Mouse (Mus musculus): ENCODE results near the gene Lclat1. TPM values are rescaled to one million over a fixed set of nuclear protein-coding genes. Genes with fewer than 3 reads are reported as not detected.
A peak's percentile ranks its signal among the peaks of the same experiment; 100 is the strongest.

Lclat1 gene
- polyA plus RNA-seq, 1 experiment from 2014 or later: 24.3 TPM

- Histone ChIP-seq H3K4me2 (replicated peaks; ENCODE audit: low read depth) (no peak overlapping the region), H3K9ac (ENCODE audit: low read depth, low read length) (no peak overlapping the region), H3K4me3 (ENCODE audit: low read depth, low read length) (no peak overlapping the region), H3K27ac (ENCODE audit: low read depth, low read length) (no peak overlapping the region), H3K4me1 (replicated peaks; ENCODE audit: control insufficient read depth, insufficient read depth, low read length) (no peaks in the 10 kb centered on the region; the same call in 1 of the 2 replicates), H3K36me3 (ENCODE audit: control insufficient read depth, insufficient read depth) (peaks cover 13% of the 10 kb centered on the region), H3K27me3 (replicated peaks; ENCODE audit: control insufficient read depth, insufficient read depth, low read length) (no peaks in the 10 kb centered on the region), H3K9me3 (ENCODE audit: control insufficient read depth) (no peaks in the 10 kb centered on the region)
- TF ChIP-seq CTCF (IDR thresholded peaks at IDR 0.05; ENCODE audit: low read depth): no peak
- no peak for ATAC-seq
- 75% methylated on average over 15 of the region's 15 CpGs for WGBS
Observed at GRCm38 (mm10) chr17:73162445-73163208, 54.8 kb downstream of the Lclat1 start.

GRCm38 (mm10) chr17:73163597-73163996, 55.8 kb downstream of the Lclat1 start:
- WGBS: 29% methylated on average over 3 of the region's 3 CpGs

GRCm38 (mm10) chr17:73164121-73164520, 56.3 kb downstream of the Lclat1 start:
- H3K9ac ChIP-seq (ENCODE audit: low read depth, low read length): no peak overlapping the region
- TF ChIP-seq CTCF (IDR thresholded peaks at IDR 0.05; ENCODE audit: low read depth): no peak
- no peak overlapping the region for H3K27ac ChIP-seq (ENCODE audit: low read depth, low read length)
- H3K4me3 ChIP-seq (ENCODE audit: low read depth, low read length): no peak overlapping the region
- ATAC-seq: no peak
- WGBS: 86% methylated on average over 2 of the region's 2 CpGs
- H3K9me3 ChIP-seq (ENCODE audit: control insufficient read depth): no peaks in the 10 kb centered on the region
- no peaks in the 10 kb centered on the region for H3K27me3 ChIP-seq (replicated peaks; ENCODE audit: control insufficient read depth, insufficient read depth, low read length)
- H3K4me1 ChIP-seq (replicated peaks; ENCODE audit: control insufficient read depth, insufficient read depth, low read length): no peaks in the 10 kb centered on the region; the same call in 1 of the 2 replicates
- peaks cover 13% of the 10 kb centered on the region for H3K36me3 ChIP-seq (ENCODE audit: control insufficient read depth, insufficient read depth)
- no peak overlapping the region for H3K4me2 ChIP-seq (replicated peaks; ENCODE audit: low read depth)

More at GRCm38 (mm10) chr17:73163597-73163996, 55.8 kb downstream of the Lclat1 start:
- no peak overlapping the region for H3K4me2 ChIP-seq (replicated peaks; ENCODE audit: low read depth)
- H3K27me3 ChIP-seq (replicated peaks; ENCODE audit: control insufficient read depth, insufficient read depth, low read length): no peaks in the 10 kb centered on the region
- no peak overlapping the region for H3K4me3 ChIP-seq (ENCODE audit: low read depth, low read length)
- no peaks in the 10 kb centered on the region; the same call in 1 of the 2 replicates for H3K4me1 ChIP-seq (replicated peaks; ENCODE audit: control insufficient read depth, insufficient read depth, low read length)
- no peaks in the 10 kb centered on the region for H3K9me3 ChIP-seq (ENCODE audit: control insufficient read depth)
- peaks cover 13% of the 10 kb centered on the region for H3K36me3 ChIP-seq (ENCODE audit: control insufficient read depth, insufficient read depth)
- TF ChIP-seq CTCF (IDR thresholded peaks at IDR 0.05; ENCODE audit: low read depth): no peak
- H3K27ac ChIP-seq (ENCODE audit: low read depth, low read length): no peak overlapping the region
- ATAC-seq: no peak
- no peak overlapping the region for H3K9ac ChIP-seq (ENCODE audit: low read depth, low read length)

GRCm38 (mm10) chr17:73169461-73169860, 61.7 kb downstream of the Lclat1 start:
- no peak overlapping the region for H3K4me2 ChIP-seq (replicated peaks; ENCODE audit: low read depth)
- no peak overlapping the region for H3K9ac ChIP-seq (ENCODE audit: low read depth, low read length)
- H3K36me3 ChIP-seq (ENCODE audit: control insufficient read depth, insufficient read depth): peaks cover 18% of the 10 kb centered on the region
- no peaks in the 10 kb centered on the region for H3K27me3 ChIP-seq (replicated peaks; ENCODE audit: control insufficient read depth, insufficient read depth, low read length)
- 95% methylated on average over 7 of the region's 7 CpGs for WGBS
- no peaks in the 10 kb centered on the region for H3K9me3 ChIP-seq (ENCODE audit: control insufficient read depth)
- H3K4me1 ChIP-seq (replicated peaks; ENCODE audit: control insufficient read depth, insufficient read depth, low read length): no peaks in the 10 kb centered on the region
- no peak overlapping the region for H3K27ac ChIP-seq (ENCODE audit: low read depth, low read length)
- H3K4me3 ChIP-seq (ENCODE audit: low read depth, low read length): no peak overlapping the region
- ATAC-seq: no peak
- TF ChIP-seq CTCF (IDR thresholded peaks at IDR 0.05; ENCODE audit: low read depth): no peak

GRCm38 (mm10) chr17:73170141-73170540, 62.4 kb downstream of the Lclat1 start:
- no peak overlapping the region for H3K27ac ChIP-seq (ENCODE audit: low read depth, low read length)
- H3K4me3 ChIP-seq (ENCODE audit: low read depth, low read length): no peak overlapping the region
- no peak for TF ChIP-seq CTCF (IDR thresholded peaks at IDR 0.05; ENCODE audit: low read depth)
- no peak overlapping the region for H3K4me2 ChIP-seq (replicated peaks; ENCODE audit: low read depth)
- no peak overlapping the region for H3K9ac ChIP-seq (ENCODE audit: low read depth, low read length)
- H3K9me3 ChIP-seq (ENCODE audit: control insufficient read depth): no peaks in the 10 kb centered on the region
- peaks cover 12% of the 10 kb centered on the region for H3K36me3 ChIP-seq (ENCODE audit: control insufficient read depth, insufficient read depth)
- H3K4me1 ChIP-seq (replicated peaks; ENCODE audit: control insufficient read depth, insufficient read depth, low read length): no peaks in the 10 kb centered on the region
- no peak for ATAC-seq
- H3K27me3 ChIP-seq (replicated peaks; ENCODE audit: control insufficient read depth, insufficient read depth, low read length): no peaks in the 10 kb centered on the region
- WGBS: 91% methylated on average over 5 of the region's 5 CpGs

- no peak overlapping the region for H3K4me3 ChIP-seq (ENCODE audit: low read depth, low read length)
- peaks cover 12% of the 10 kb centered on the region for H3K36me3 ChIP-seq (ENCODE audit: control insufficient read depth, insufficient read depth)
- H3K9ac ChIP-seq (ENCODE audit: low read depth, low read length): no peak overlapping the region
- no peaks in the 10 kb centered on the region for H3K4me1 ChIP-seq (replicated peaks; ENCODE audit: control insufficient read depth, insufficient read depth, low read length)
- H3K27ac ChIP-seq (ENCODE audit: low read depth, low read length): no peak overlapping the region
- peak; percentile 36; the same call in 1 of the 2 replicates for ATAC-seq
- no peaks in the 10 kb centered on the region for H3K27me3 ChIP-seq (replicated peaks; ENCODE audit: control insufficient read depth, insufficient read depth, low read length)
- H3K9me3 ChIP-seq (ENCODE audit: control insufficient read depth): no peaks in the 10 kb centered on the region
- 56% methylated on average over 5 of the region's 5 CpGs for WGBS
- peak; percentile 89 for TF ChIP-seq CTCF (IDR thresholded peaks at IDR 0.05; ENCODE audit: low read depth)
- H3K4me2 ChIP-seq (replicated peaks; ENCODE audit: low read depth): no peak overlapping the region
Observed at GRCm38 (mm10) chr17:73174083-73174562, 66.3 kb downstream of the Lclat1 start.

Measured in intestine, postnatal 0 days (tissue).